Mouse (Mus musculus): Measurements from ENCODE around the gene Supt16.
A peak's percentile ranks its signal among the peaks of the same experiment; 100 is the strongest.

DNA sequence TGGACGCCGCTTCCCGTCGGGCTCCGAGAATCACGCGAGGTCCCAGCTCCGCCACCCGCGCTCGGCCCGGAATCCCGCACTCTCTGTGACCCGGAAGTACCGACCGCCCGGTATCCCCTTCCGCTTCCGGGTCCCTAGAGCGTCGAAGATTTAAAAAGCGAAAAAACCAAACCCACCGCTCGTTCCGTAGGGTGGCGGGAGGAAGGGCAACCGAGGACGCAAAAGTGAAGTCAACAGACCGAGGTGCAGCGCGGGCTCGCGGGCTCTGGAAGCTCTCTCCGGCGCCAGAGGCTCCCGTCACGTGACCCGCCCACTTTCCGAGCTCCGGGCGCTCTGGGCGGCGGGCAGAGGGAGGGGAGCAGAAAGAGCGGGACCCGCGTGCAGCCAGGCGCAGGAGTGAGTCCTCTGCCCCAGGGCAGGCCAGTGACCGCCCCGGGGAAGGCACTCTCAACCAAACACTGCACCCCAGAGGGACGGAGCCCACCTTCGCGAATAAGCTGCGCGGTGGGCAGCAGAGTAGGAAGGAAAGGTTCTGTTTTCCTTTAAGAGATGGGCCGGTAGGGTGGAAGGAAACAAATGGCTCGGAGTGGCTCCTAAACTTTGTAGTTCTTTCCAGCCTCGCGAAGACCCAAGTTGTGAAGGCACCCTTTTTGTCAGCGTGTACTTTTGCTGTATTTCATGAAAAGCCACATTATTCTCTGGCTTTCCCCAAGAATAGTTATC is at the start of gene Supt16:
- TF ChIP-seq POLR2A (IDR thresholded peaks at IDR 0.05; ENCODE audit: borderline replicate concordance, extremely low read depth, low read depth, low read length) (peak; percentile 74; the same call in 1 of the 2 replicates), CTCF (IDR thresholded peaks at IDR 0.05; ENCODE audit: insufficient read depth, low read length) (no peak)
